Mouse (Mus musculus) layer of hippocampus, postnatal 25 days (tissue): ENCODE data around the gene Aprt. TPM values are rescaled to one million over a fixed set of nuclear protein-coding genes. Genes with fewer than 3 reads are reported as not detected.

Experiments
- DNase-seq, 2 experiments: peaks; one replicate each; pipeline ENCODE4 v3.0.0; 2022; ENCODE audit warnings: mixed read lengths in 2 of 2, low spot score in 1 of 2; ENCODE audit errors: extremely low spot score in 1 of 2
- microRNA-seq, 2 experiments: library from miRNA; unstranded; fragments of <30 nt; microRNA quantifications; one replicate each; pipeline ENCODE4 v1.2.0; 2021
- total RNA-seq, 2 experiments: library from RNA; stranded (reverse); gene quantifications; 2 replicates each; pipeline ENCODE4 v1.2.3; 2021

The Aprt gene
- total RNA-seq, 2 experiments from 2014 or later = 62.5 to 69.6 TPM

GRCm38 (mm10) chr8:122538310-122539076 is 38.2 kb downstream of the Aprt start:
- DNase-seq = no peak

- no peak for DNase-seq
Observed at GRCm38 (mm10) chr8:122537812-122538211, 38.9 kb downstream of the Aprt start.

GRCm38 (mm10) chr8:122537033-122537432 is 39.7 kb downstream of the Aprt start:
- DNase-seq = no peak

GRCm38 (mm10) chr8:122531312-122531711 is 45.4 kb downstream of the Aprt start:
- DNase-seq = no peak

GRCm38 (mm10) chr8:122529159-122529558 is 47.5 kb downstream of the Aprt start:
- DNase-seq = no peak

GRCm38 (mm10) chr8:122527937-122528336 is 48.8 kb downstream of the Aprt start:
- no peak for DNase-seq

GRCm38 (mm10) chr8:122526526-122527170 is 50.1 kb downstream of the Aprt start:
- no peak for DNase-seq

GRCm38 (mm10) chr8:122526084-122526483 is 50.6 kb downstream of the Aprt start:
- no peak for DNase-seq

- no peak for DNase-seq
Observed at GRCm38 (mm10) chr8:122525004-122525403, 51.7 kb downstream of the Aprt start.

Small RNA genes lying within 50 kb of the gene (microRNA-seq; reads per million reads assigned to microRNA genes)
- gene Mir6396 = 0 reads per million in 2 experiments

Other genes starting within 250 kb of the Aprt start
- gene Trhr2, start 216.2 kb downstream of the Aprt start, total RNA-seq = under 1 TPM; 0.79 to 0.92 TPM
- gene Zc3h18, start 200.3 kb downstream of the Aprt start, total RNA-seq = 10 to 100 TPM; 32.8 to 38.5 TPM
- not detected for gene Il17c, start 154.9 kb downstream of the Aprt start, total RNA-seq
- gene Cyba, start 144.0 kb downstream of the Aprt start, total RNA-seq = 10 to 100 TPM in 1 of 2 experiments, 1 to 10 TPM in 1; 8.9 to 10.3 TPM
- 10 to 100 TPM; 23.1 to 25.2 TPM for gene Mvd, start 133.5 kb downstream of the Aprt start, total RNA-seq
- not detected for gene Snai3, start 116.2 kb downstream of the Aprt start, total RNA-seq
- gene Rnf166, start 100.8 kb downstream of the Aprt start, total RNA-seq = 10 to 100 TPM; 26.0 to 35.0 TPM
- gene Ctu2, start 100.8 kb downstream of the Aprt start, total RNA-seq = 10 to 100 TPM; 22.1 to 22.2 TPM
- gene Piezo1, start 25.6 kb downstream of the Aprt start, total RNA-seq = 1 to 10 TPM; 3.6 to 5.7 TPM
- gene Cdt1, start 8.9 kb downstream of the Aprt start, total RNA-seq = 1 to 10 TPM; 1.1 to 1.6 TPM
- 10 to 100 TPM; 11.2 TPM for gene Galns, start 34.6 kb upstream of the Aprt start, total RNA-seq
- gene Trappc2l, start 34.7 kb upstream of the Aprt start, total RNA-seq = 10 to 100 TPM; 75.2 to 87.6 TPM
- under 1 TPM in 1 of 2 experiments, not detected in 1; 0.45 TPM for gene Pabpn1l, start 45.8 kb upstream of the Aprt start, total RNA-seq
- 10 to 100 TPM; 40.0 to 43.6 TPM for gene Cbfa2t3, start 122.2 kb upstream of the Aprt start, total RNA-seq
- gene Acsf3, start 198.6 kb upstream of the Aprt start, total RNA-seq = 10 to 100 TPM; 14.8 to 22.0 TPM